Mouse (Mus musculus): ENCODE results near the gene Muc15. TPM values are rescaled to one million over a fixed set of nuclear protein-coding genes. Genes with fewer than 3 reads are reported as not detected.

Gene Muc15
- under 1 TPM in 1 of 2 experiments, not detected in 1; 0.30 TPM for total RNA-seq (2021)
- long read RNA-seq, experiment 1, partial matches to known transcripts, result 0 of 1 reads
- long read RNA-seq, experiment 1, other reads (novel, unspliced or antisense), result 1 of 1 reads
- long read RNA-seq, experiment 2, partial matches to known transcripts, result 0 of 1 reads
- long read RNA-seq, experiment 2, other reads (novel, unspliced or antisense), result 0 of 1 reads

- DNase-seq (ENCODE audit: low spot score in 2 of 2), result no peak
Measured at GRCm38 (mm10) chr2:110721290-110721753, at the start of gene Muc15. TSS of gene Muc15 (plus strand) at chr2:110721340.

- peak in 1 of 2 experiments; percentile 17 for DNase-seq (ENCODE audit: low spot score in 2 of 2)
Measured at GRCm38 (mm10) chr2:110709436-110709835, 11.7 kb upstream of the Muc15 start.

GRCm38 (mm10) chr2:110710055-110710720 lies 11.0 kb upstream of the Muc15 start:
- DNase-seq (ENCODE audit: low spot score in 2 of 2), result peak; percentile 72 to 74

- peak; percentile 14 to 15 for DNase-seq (ENCODE audit: low spot score in 2 of 2)
Measured at GRCm38 (mm10) chr2:110719051-110719450, 2.1 kb upstream of the Muc15 start.

GRCm38 (mm10) chr2:110722208-110722607 lies 1.1 kb downstream of the Muc15 start:
- no peak for DNase-seq (ENCODE audit: low spot score in 2 of 2)

- no peak for DNase-seq (ENCODE audit: low spot score in 2 of 2)
Measured at GRCm38 (mm10) chr2:110726106-110726505, 5.0 kb downstream of the Muc15 start.

- DNase-seq (ENCODE audit: low spot score in 2 of 2), result peak in 1 of 2 experiments; percentile 7
Measured at GRCm38 (mm10) chr2:110737236-110737635, 16.1 kb downstream of the Muc15 start.

- no peak for DNase-seq (ENCODE audit: low spot score in 2 of 2)
Measured at GRCm38 (mm10) chr2:110737981-110738380, 16.8 kb downstream of the Muc15 start.

- no peak for DNase-seq (ENCODE audit: low spot score in 2 of 2)
Measured at GRCm38 (mm10) chr2:110739781-110740180, 18.6 kb downstream of the Muc15 start.

- no peak for DNase-seq (ENCODE audit: low spot score in 2 of 2)
Measured at GRCm38 (mm10) chr2:110740493-110740892, 19.4 kb downstream of the Muc15 start.

GRCm38 (mm10) chr2:110757556-110757955 lies 36.4 kb downstream of the Muc15 start:
- no peak for DNase-seq (ENCODE audit: low spot score in 2 of 2)

- DNase-seq (ENCODE audit: low spot score in 2 of 2), result no peak
Measured at GRCm38 (mm10) chr2:110759434-110759833, 38.3 kb downstream of the Muc15 start.

GRCm38 (mm10) chr2:110787396-110787795 lies 66.3 kb downstream of the Muc15 start:
- no peak for DNase-seq (ENCODE audit: low spot score in 2 of 2)

Other genes starting within 250 kb of the Muc15 start
- gene Slc5a12, start 124.0 kb upstream of the Muc15 start, total RNA-seq (2021), result not detected
- 10 to 100 TPM; 76.9 to 79.5 TPM for gene Ano3, start 229.6 kb downstream of the Muc15 start, total RNA-seq (2021)